8 mouse cellular contexts compared by ENCODE assay signal in genomic region chr2:152106225-152106595, GRCm38 (mm10). TPM values are rescaled to one million over a fixed set of nuclear protein-coding genes. Genes with fewer than 3 reads are reported as not detected.
DNase-seq lines count a peak whose midpoint lies in the region; ATAC-seq and TF ChIP-seq lines count a peak whose summit lies in the region.

No protein-coding gene starts in this region.

- 86% methylated on average over 3 of the region's 3 CpGs for WGBS in hindbrain, embryonic 13.5 days
- 82% methylated on average over 3 of the region's 3 CpGs for WGBS in midbrain, embryonic 13.5 days

- peaks cover 5% of the 10 kb centered on the region; the same call in 1 of the 2 replicates for H3K36me3 ChIP-seq in hindbrain, embryonic 13.5 days
- H3K36me3 ChIP-seq in midbrain, embryonic 13.5 days = no peaks in the 10 kb centered on the region

- TF ChIP-seq POLR2A in bone marrow macrophage, adult 2 months (IDR thresholded peaks at IDR 0.05; ENCODE audit: borderline replicate concordance, low read depth, low read length) = no peak

- peaks cover 15% of the 10 kb centered on the region for H3K4me1 ChIP-seq in bone marrow macrophage, adult 2 months (ENCODE audit: control insufficient read depth, insufficient read depth, low read length)
- H3K4me1 ChIP-seq in hindbrain, embryonic 13.5 days (replicated peaks) = peaks cover 40% of the 10 kb centered on the region
- peaks cover 27% of the 10 kb centered on the region for H3K4me1 ChIP-seq in midbrain, embryonic 13.5 days (replicated peaks)

- TF ChIP-seq CTCF in bone marrow macrophage, adult 2 months (IDR thresholded peaks at IDR 0.05; ENCODE audit: low read depth, low read length) = no peak

- 0 out of 2 replicates have a peak, but pooled peaks cover 3% of the 10 kb centered on the region for H3K27me3 ChIP-seq in hindbrain, embryonic 13.5 days
- peaks cover 8% of the 10 kb centered on the region; the same call in 1 of the 2 replicates for H3K27me3 ChIP-seq in midbrain, embryonic 13.5 days

- DNase-seq in kidney, adult 9 months = peak; percentile 32
- DNase-seq in kidney, adult 18-20 months = no peak
- DNase-seq in natural killer cell, adult 2 months (ENCODE audit: low spot score in 2 of 2) = no peak
- no peak for DNase-seq in thymus, postnatal 10 days (ENCODE audit: low spot score in 2 of 2)
- DNase-seq in spleen, postnatal 4 days (ENCODE audit: low spot score in 2 of 2) = no peak

- no peaks in the 10 kb centered on the region for H3K9me3 ChIP-seq in hindbrain, embryonic 13.5 days
- H3K9me3 ChIP-seq in midbrain, embryonic 13.5 days = no peaks in the 10 kb centered on the region

- no peak for ATAC-seq in hindbrain, embryonic 13.5 days (ENCODE audit: low FRiP score)
- no peak for ATAC-seq in midbrain, embryonic 13.5 days

- peak overlapping the region; percentile 82 for H3K4me3 ChIP-seq in bone marrow macrophage, adult 2 months (ENCODE audit: insufficient read depth, low read length)
- H3K4me3 ChIP-seq in hindbrain, embryonic 13.5 days = peak overlapping the region; percentile 66
- H3K4me3 ChIP-seq in midbrain, embryonic 13.5 days (replicated peaks) = peak overlapping the region; percentile 57

- peak overlapping the region; percentile 93; the same call in 1 of the 2 replicates for H3K9ac ChIP-seq in hindbrain, embryonic 13.5 days
- no peak overlapping the region for H3K9ac ChIP-seq in midbrain, embryonic 13.5 days (replicated peaks)

- peak overlapping the region; percentile 78 for H3K4me2 ChIP-seq in hindbrain, embryonic 13.5 days
- H3K4me2 ChIP-seq in midbrain, embryonic 13.5 days (replicated peaks) = peak overlapping the region; percentile 70

- no peak overlapping the region for H3K27ac ChIP-seq in bone marrow macrophage, adult 2 months (ENCODE audit: insufficient read depth, low read depth, low read length)
- H3K27ac ChIP-seq in hindbrain, embryonic 13.5 days = no peak overlapping the region
- H3K27ac ChIP-seq in midbrain, embryonic 13.5 days = no peak overlapping the region

RNA-seq across cellular contexts. Expression of gene Srxn1, which starts 0.9 kb away (rescaled TPM):
- 50.2 and 54.5 TPM in 2 replicates for polyA plus RNA-seq in bone marrow macrophage, adult 2 months (2012; ENCODE audit: insufficient read depth, insufficient read length, missing spikeins)
- polyA plus RNA-seq in hindbrain, embryonic 13.5 days (2015; fragmentation: Nextera tagmentation; extraction: Ambion mirVana) = 16.1 and 16.8 TPM in 2 replicates
- 13.4 and 14.9 TPM in 2 replicates for polyA plus RNA-seq in midbrain, embryonic 13.5 days (2015; fragmentation: Nextera tagmentation; extraction: Ambion mirVana)

RNA-seq across cellular contexts. Expression of gene Scrt2, which starts 24.9 kb away (rescaled TPM):
- polyA plus RNA-seq in bone marrow macrophage, adult 2 months (2012; ENCODE audit: insufficient read depth, insufficient read length, missing spikeins) = not detected in 2 replicates
- 24.0 and 27.8 TPM in 2 replicates for polyA plus RNA-seq in hindbrain, embryonic 13.5 days (2015; fragmentation: Nextera tagmentation; extraction: Ambion mirVana)
- polyA plus RNA-seq in midbrain, embryonic 13.5 days (2015; fragmentation: Nextera tagmentation; extraction: Ambion mirVana) = 16.3 and 20.0 TPM in 2 replicates

RNA-seq across cellular contexts. Expression of gene Tcf15, which starts 37.2 kb away (rescaled TPM):
- not detected in 2 replicates for polyA plus RNA-seq in bone marrow macrophage, adult 2 months (2012; ENCODE audit: insufficient read depth, insufficient read length, missing spikeins)
- 2.8 and 3.2 TPM in 2 replicates for polyA plus RNA-seq in hindbrain, embryonic 13.5 days (2015; fragmentation: Nextera tagmentation; extraction: Ambion mirVana)
- 1.0 and 1.8 TPM in 2 replicates for polyA plus RNA-seq in midbrain, embryonic 13.5 days (2015; fragmentation: Nextera tagmentation; extraction: Ambion mirVana)

Comparison
In these comparisons a context has a peak if more than half of its experiments do, and no peak if none do; other contexts are left out.
1. RNA of gene Scrt2, which starts 24.9 kb away (polyA plus RNA-seq): 24.0 to 27.8 TPM in hindbrain, embryonic 13.5 days and 16.3 to 20.0 TPM in midbrain, embryonic 13.5 days; not detected in bone marrow macrophage, adult 2 months; every median in the first group is over 10 times any median in the second.
2. Peak in every context shown above with its lines, with median percentiles within 50 percentile points of each other: H3K4me3 ChIP-seq.